Mouse (Mus musculus): Measurements from ENCODE around the gene Nupl1.

Nupl1 gene

DNA sequence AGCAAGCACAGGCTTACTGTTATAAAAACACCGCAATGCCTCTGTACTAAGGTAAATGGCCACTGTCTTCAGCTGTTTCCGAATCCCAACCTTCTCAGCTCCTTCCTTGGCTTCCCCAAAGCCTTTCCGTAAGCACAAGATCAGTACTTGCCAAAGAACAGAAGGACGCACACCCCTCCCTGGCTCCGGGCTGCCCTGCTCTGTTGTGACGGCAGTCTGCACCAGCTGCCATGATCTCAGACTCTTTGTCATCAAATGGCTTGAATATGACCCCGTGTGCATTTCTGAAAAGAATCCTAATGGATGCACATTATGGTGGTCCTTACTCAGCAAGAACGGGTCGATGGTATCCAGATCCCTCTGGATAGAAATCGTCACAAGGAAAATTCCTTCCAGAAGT, 108.0 kb downstream of the Nupl1 start:
- DNase-seq = peak; percentile 78 to 80

- no peak for DNase-seq
Observed at GRCm38 (mm10) chr14:60138339-60138738, 112.9 kb downstream of the Nupl1 start.

DNA sequence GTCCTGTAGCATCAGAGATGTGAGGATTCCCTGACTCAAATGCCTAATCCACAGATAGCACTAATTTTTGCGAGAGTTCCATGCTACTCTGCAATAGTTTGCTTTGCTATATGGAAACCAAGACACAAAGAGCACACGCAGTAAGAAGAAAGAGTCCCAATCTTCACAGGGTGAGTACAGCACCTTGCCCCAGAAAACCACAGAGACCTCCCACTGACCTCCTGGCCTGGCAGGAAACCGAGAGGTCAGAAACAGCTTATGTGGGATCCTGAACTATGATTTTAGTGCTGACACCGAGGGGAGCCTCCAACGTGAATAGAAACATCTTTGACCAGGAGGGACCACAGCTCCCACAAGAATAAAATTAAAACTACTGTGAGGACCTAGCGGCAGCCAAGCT, 113.4 kb downstream of the Nupl1 start:
- no peak for DNase-seq

DNA sequence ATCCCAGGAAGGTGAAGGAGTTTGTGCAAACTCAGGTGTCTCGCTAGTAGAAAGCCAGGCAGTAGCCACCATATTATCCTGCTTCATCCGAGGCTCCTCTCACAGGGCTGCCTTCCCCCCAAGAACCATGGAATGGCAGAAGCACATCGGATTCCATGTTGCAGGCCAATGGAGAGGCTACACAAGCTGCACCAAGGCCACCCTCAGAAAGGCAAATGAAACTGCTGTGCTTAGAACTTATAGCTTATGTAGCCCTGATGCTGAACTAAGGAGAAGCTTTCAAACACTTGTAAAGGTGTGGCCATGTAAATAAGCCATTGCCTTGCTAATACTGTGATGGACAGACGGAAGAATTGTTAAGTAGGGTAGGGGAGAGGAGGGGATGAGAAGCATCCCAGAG, 115.4 kb downstream of the Nupl1 start:
- DNase-seq = no peak

GRCm38 (mm10) chr14:60134720-60135119, 116.5 kb downstream of the Nupl1 start:
- DNase-seq = no peak

Measured in cerebellum, postnatal 10 days (tissue).